Mouse (Mus musculus): ENCODE data around the gene Sntb2. TPM values are rescaled to one million over a fixed set of nuclear protein-coding genes. Genes with fewer than 3 reads are reported as not detected.
"Not testable (repeated sequence)": the region's sequence is repeated elsewhere in the genome, so short reads cannot be mapped to it uniquely, and the experiment has no call there.

Gene Sntb2
- total and polyA plus RNA-seq, 2 experiments from 2014 or later: 6.0 to 7.3 TPM

DNA sequence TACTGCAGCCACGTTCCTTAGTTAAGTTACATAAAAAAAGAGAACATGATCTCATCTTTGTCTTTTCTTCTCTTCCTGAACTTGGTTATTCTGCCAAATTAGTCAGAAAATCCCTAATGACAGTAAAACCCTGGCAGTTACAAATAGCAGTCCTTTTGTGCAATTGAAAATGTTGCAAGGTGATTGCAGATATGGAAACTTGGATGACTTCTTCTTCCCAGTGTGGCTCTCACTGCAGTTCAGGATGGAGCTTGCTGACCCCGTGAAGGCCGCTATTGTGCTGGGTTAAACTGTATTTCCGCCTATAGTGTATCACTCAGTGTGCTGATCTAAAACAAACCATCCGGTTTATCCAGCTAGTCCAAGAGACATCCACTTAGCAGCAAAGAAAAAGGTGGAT is 36.4 kb downstream of the Sntb2 start:
- no peak overlapping the region for H3K27ac ChIP-seq
- ATAC-seq: no peak
- H3K27me3 ChIP-seq (ENCODE audit: insufficient read depth, low read length): no peaks in the 10 kb centered on the region
- no peaks in the 10 kb centered on the region for H3K4me1 ChIP-seq (ENCODE audit: insufficient read depth, low read length)
- H3K9me3 ChIP-seq (ENCODE audit: low read length): no peaks in the 10 kb centered on the region
- 74% methylated on average over 5 of the region's 5 CpGs for WGBS
- no peak overlapping the region for H3K9ac ChIP-seq (replicated peaks; ENCODE audit: low read length)
- H3K36me3 ChIP-seq (ENCODE audit: insufficient read depth, low read length): no peaks in the 10 kb centered on the region
- DNase-seq (ENCODE audit: low spot score): no peak
- no peak overlapping the region for H3K4me2 ChIP-seq (ENCODE audit: low read depth, low read length)
- no peak overlapping the region for H3K4me3 ChIP-seq (ENCODE audit: low read length)
- no peak for TF ChIP-seq CTCF (IDR thresholded peaks at IDR 0.05; ENCODE audit: low read depth)

- no peaks in the 10 kb centered on the region for H3K9me3 ChIP-seq (ENCODE audit: low read length)
- ATAC-seq: no peak
These were observed 37.2 kb downstream of the Sntb2 start for GRCm38 (mm10) chr8:106972538-106973264.

GRCm38 (mm10) chr8:106973526-106973925 is 38.0 kb downstream of the Sntb2 start:
- H3K9me3 ChIP-seq (ENCODE audit: low read length); H3K9ac ChIP-seq (replicated peaks; ENCODE audit: low read length); H3K27ac ChIP-seq; H3K4me3 ChIP-seq (ENCODE audit: low read length); H3K4me2 ChIP-seq (ENCODE audit: low read depth, low read length); H3K36me3 ChIP-seq (ENCODE audit: insufficient read depth, low read length); H3K27me3 ChIP-seq (ENCODE audit: insufficient read depth, low read length); DNase-seq (ENCODE audit: low spot score); ATAC-seq; H3K4me1 ChIP-seq (ENCODE audit: insufficient read depth, low read length): not testable (repeated sequence)
- WGBS: 100% methylated on average over 2 of the region's 3 CpGs

More at GRCm38 (mm10) chr8:106972538-106973264, 37.2 kb downstream of the Sntb2 start:
- DNase-seq (ENCODE audit: low spot score): no peak
- TF ChIP-seq CTCF (IDR thresholded peaks at IDR 0.05; ENCODE audit: low read depth): no peak
- WGBS: 85% methylated on average over 6 of the region's 6 CpGs
- Histone ChIP-seq H3K4me3 (ENCODE audit: low read length) (no peak overlapping the region), H3K27me3 (ENCODE audit: insufficient read depth, low read length) (no peaks in the 10 kb centered on the region), H3K4me2 (ENCODE audit: low read depth, low read length) (no peak overlapping the region), H3K36me3 (ENCODE audit: insufficient read depth, low read length) (no peaks in the 10 kb centered on the region), H3K9ac (replicated peaks; ENCODE audit: low read length) (no peak overlapping the region), H3K27ac (no peak overlapping the region), H3K4me1 (ENCODE audit: insufficient read depth, low read length) (no peaks in the 10 kb centered on the region)

- no peak overlapping the region for H3K4me3 ChIP-seq (ENCODE audit: low read length)
- 75% methylated on average over 7 of the region's 7 CpGs for WGBS
These were observed 39.2 kb downstream of the Sntb2 start for GRCm38 (mm10) chr8:106974754-106975153.

DNA sequence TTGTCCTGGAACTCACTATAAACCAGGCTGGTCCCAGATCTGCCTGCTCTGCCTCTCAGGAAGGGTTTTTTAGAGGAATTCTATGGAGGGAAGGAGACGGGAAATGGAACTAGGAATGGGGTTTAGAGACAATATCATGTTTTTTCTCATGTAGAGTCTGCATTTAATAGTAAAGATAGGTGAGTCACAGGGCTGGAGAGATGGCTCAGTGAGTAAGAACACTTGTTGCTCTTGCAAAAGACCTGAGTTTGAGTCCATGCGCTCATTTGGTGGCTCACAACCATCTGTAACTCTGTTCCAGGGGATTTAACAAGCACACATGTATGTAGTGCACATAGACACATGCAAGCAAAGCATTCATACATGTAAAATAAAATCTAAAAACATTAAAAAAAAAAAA is 40.2 kb downstream of the Sntb2 start:
- no peak for TF ChIP-seq CTCF (IDR thresholded peaks at IDR 0.05; ENCODE audit: low read depth)
- ATAC-seq: no peak
- no peaks in the 10 kb centered on the region for H3K4me1 ChIP-seq (ENCODE audit: insufficient read depth, low read length)
- H3K9ac ChIP-seq (replicated peaks; ENCODE audit: low read length): no peak overlapping the region
- no peaks in the 10 kb centered on the region for H3K9me3 ChIP-seq (ENCODE audit: low read length)
- no peaks in the 10 kb centered on the region for H3K36me3 ChIP-seq (ENCODE audit: insufficient read depth, low read length)
- 82% methylated on average over 2 of the region's 2 CpGs for WGBS
- no peak overlapping the region for H3K27ac ChIP-seq
- H3K4me2 ChIP-seq (ENCODE audit: low read depth, low read length): no peak overlapping the region
- H3K4me3 ChIP-seq (ENCODE audit: low read length): no peak overlapping the region
- no peaks in the 10 kb centered on the region for H3K27me3 ChIP-seq (ENCODE audit: insufficient read depth, low read length)
- no peak for DNase-seq (ENCODE audit: low spot score)

More at GRCm38 (mm10) chr8:106974754-106975153, 39.2 kb downstream of the Sntb2 start:
- Histone ChIP-seq H3K9me3 (ENCODE audit: low read length) (no peaks in the 10 kb centered on the region), H3K27ac (no peak overlapping the region), H3K4me2 (ENCODE audit: low read depth, low read length) (no peak overlapping the region), H3K36me3 (ENCODE audit: insufficient read depth, low read length) (no peaks in the 10 kb centered on the region), H3K27me3 (ENCODE audit: insufficient read depth, low read length) (no peaks in the 10 kb centered on the region), H3K9ac (replicated peaks; ENCODE audit: low read length) (no peak overlapping the region), H3K4me1 (ENCODE audit: insufficient read depth, low read length) (no peaks in the 10 kb centered on the region)
- DNase-seq (ENCODE audit: low spot score) (no peak), ATAC-seq (no peak)
- no peak for TF ChIP-seq CTCF (IDR thresholded peaks at IDR 0.05; ENCODE audit: low read depth)

DNA sequence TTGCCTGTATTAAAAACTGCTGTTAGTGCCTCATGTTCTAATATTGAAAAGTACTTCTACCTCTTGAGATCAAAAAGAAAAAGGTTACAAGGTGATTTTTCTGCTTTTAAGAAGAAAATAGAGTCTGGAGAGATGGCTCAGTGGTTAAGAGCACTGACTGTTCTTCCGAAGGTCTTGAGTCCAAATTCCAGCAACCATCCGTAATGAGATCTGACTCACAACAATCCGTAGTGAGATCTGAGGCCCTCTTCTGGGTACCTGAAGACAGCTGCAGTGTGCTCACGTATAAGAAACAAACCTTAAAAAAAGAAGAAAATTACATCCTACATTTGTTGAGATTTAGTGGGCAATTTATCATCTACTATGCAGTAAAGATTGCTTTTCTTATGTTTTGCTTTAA is 40.9 kb downstream of the Sntb2 start:
- TF ChIP-seq CTCF (IDR thresholded peaks at IDR 0.05; ENCODE audit: low read depth): no peak
- WGBS: 86% methylated on average over 4 of the region's 4 CpGs
- ATAC-seq: no peak

DNA sequence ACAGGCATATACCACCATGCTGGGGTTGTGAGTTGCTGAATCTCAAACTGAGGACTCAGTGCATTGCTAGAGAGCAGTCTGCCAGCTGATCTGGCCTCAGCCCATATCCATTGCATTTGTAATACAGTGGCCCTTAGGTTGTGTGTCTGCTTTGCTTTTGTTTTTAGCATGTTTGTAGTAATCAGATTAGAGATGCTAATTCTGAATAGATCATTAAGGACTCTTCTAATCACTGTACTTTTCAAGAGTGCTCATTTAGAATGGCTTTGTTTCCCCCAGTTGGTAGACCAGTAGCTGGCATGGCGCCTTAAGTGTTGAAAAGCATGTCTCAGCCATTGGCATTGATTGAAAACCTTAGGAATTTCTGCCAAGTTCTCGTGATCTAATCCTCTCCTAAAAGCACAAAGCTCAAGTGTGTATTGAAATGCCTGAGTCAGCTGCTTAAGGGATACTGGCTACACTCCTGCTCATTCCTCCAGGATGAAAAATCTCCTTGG is 43.3 kb downstream of the Sntb2 start:
- H3K9me3 ChIP-seq (ENCODE audit: low read length): no peaks in the 10 kb centered on the region
- DNase-seq (ENCODE audit: low spot score) (peak; percentile 79), ATAC-seq (peak; percentile 58; the same call in 1 of the 2 replicates)
- TF ChIP-seq CTCF (IDR thresholded peaks at IDR 0.05; ENCODE audit: low read depth): no peak
- H3K4me1 ChIP-seq (ENCODE audit: insufficient read depth, low read length): no peaks in the 10 kb centered on the region
- no peak overlapping the region for H3K4me2 ChIP-seq (ENCODE audit: low read depth, low read length)
- H3K27me3 ChIP-seq (ENCODE audit: insufficient read depth, low read length): no peaks in the 10 kb centered on the region
- H3K9ac ChIP-seq (replicated peaks; ENCODE audit: low read length): no peak overlapping the region
- no peak overlapping the region for H3K4me3 ChIP-seq (ENCODE audit: low read length)
- 24% methylated on average over 2 of the region's 2 CpGs for WGBS
- H3K27ac ChIP-seq: no peak overlapping the region
- no peaks in the 10 kb centered on the region for H3K36me3 ChIP-seq (ENCODE audit: insufficient read depth, low read length)

More for the DNA sequence above, 40.9 kb downstream of the Sntb2 start:
- Histone ChIP-seq H3K9ac (replicated peaks; ENCODE audit: low read length) (no peak overlapping the region), H3K27ac (no peak overlapping the region), H3K36me3 (ENCODE audit: insufficient read depth, low read length) (no peaks in the 10 kb centered on the region), H3K9me3 (ENCODE audit: low read length) (no peaks in the 10 kb centered on the region), H3K27me3 (ENCODE audit: insufficient read depth, low read length) (no peaks in the 10 kb centered on the region), H3K4me2 (ENCODE audit: low read depth, low read length) (no peak overlapping the region), H3K4me3 (ENCODE audit: low read length) (no peak overlapping the region), H3K4me1 (ENCODE audit: insufficient read depth, low read length) (no peaks in the 10 kb centered on the region)
- no peak for DNase-seq (ENCODE audit: low spot score)

All from hindbrain, postnatal 0 days (tissue).